Mouse (Mus musculus) cerebellum, adult 2 months (tissue): ENCODE data around the gene Khsrp.

Experiments used
- CTCF ChIP-seq: fragments of 200-500 bp; IDR thresholded peaks from 2 replicates; pipeline ENCODE4 v1.5.1; 2011; ENCODE audit warnings: low read depth, mild to moderate bottlenecking, control low read depth, low read length, moderate library complexity, borderline replicate concordance; ENCODE audit not compliant: insufficient read depth
- POLR2A ChIP-seq: fragments of 200-500 bp; IDR thresholded peaks from 2 replicates; pipeline ENCODE4 v1.6.1; 2011; ENCODE audit warnings: low read length, control low read depth, borderline replicate concordance; ENCODE audit not compliant: insufficient read depth

GRCm38 (mm10) chr17:56999968-57000609, 31.2 kb downstream of the Khsrp start, which contains the start of gene Pspn:
- TF ChIP-seq POLR2A: no peak
- TF ChIP-seq CTCF: no peak
